Mouse (Mus musculus): Measurements from ENCODE around the gene Cep57l1. TPM values are rescaled to one million over a fixed set of nuclear protein-coding genes. Genes with fewer than 3 reads are reported as not detected.

Gene Cep57l1
- total and polyA plus RNA-seq, 3 experiments: 16.7 to 19.2 TPM; not detected in 1

- Histone ChIP-seq H3K79me2 (ENCODE audit: control insufficient read depth, insufficient read depth, low read length, poor library complexity) (peaks cover 18% of the 10 kb centered on the region), H3K9me3 (replicated peaks; ENCODE audit: insufficient read depth, low read length) (no peaks in the 10 kb centered on the region), H3K36me3 (ENCODE audit: control insufficient read depth in 1 of 2, insufficient read depth in 2 of 2, low read length in 2 of 2) (peaks cover 0 to 33% of the 10 kb centered on the region in 2 experiments; a peak in 2 of 4 replicates), H3K27me3 (ENCODE audit: control insufficient read depth in 1 of 2, insufficient read depth in 2 of 2, low read length in 2 of 2) (no peaks in the 10 kb centered on the region), H3K4me3 (ENCODE audit: control insufficient read depth in 1 of 2, insufficient read depth in 1 of 2, low read depth in 2 of 2, low read length in 2 of 2) (peak overlapping the region; percentile 5 to 76), H3K27ac (ENCODE audit: control insufficient read depth, low read depth, low read length) (no peak overlapping the region), H3K9ac (ENCODE audit: control insufficient read depth, low read depth, low read length, poor library complexity, severe bottlenecking) (peak overlapping the region; percentile 23), H3K4me1 (ENCODE audit: control insufficient read depth in 1 of 2, insufficient read depth in 2 of 2, low read length in 2 of 2) (peaks cover 9 to 27% of the 10 kb centered on the region in 2 experiments)
- no peak for TF ChIP-seq KAT2A (conservative IDR thresholded peaks at IDR 0.05; ENCODE audit: low read depth, low read length)
- no peak for TF ChIP-seq TBP (IDR thresholded peaks at IDR 0.05; ENCODE audit: low read depth, low read length)
- TF ChIP-seq ZNF384 (IDR thresholded peaks at IDR 0.05; ENCODE audit: low read depth, low read length): no peak
- no peak for TF ChIP-seq UBTF (IDR thresholded peaks at IDR 0.05; ENCODE audit: borderline replicate concordance, insufficient read depth, low read depth, low read length)
- no peak for TF ChIP-seq RAD21 (IDR thresholded peaks at IDR 0.05; ENCODE audit: low read depth, low read length)
- no peak for TF ChIP-seq POLR2A (IDR thresholded peaks at IDR 0.05; ENCODE audit: control insufficient read depth in 1 of 2, insufficient read depth in 1 of 2, low read depth in 1 of 2, low read length in 2 of 2, poor library complexity in 1 of 2)
- TF ChIP-seq MAFK (IDR thresholded peaks at IDR 0.05; ENCODE audit: borderline replicate concordance, low read depth, low read length): no peak
- no peak for TF ChIP-seq CTCF (IDR thresholded peaks at IDR 0.05 in 2 of 3, conservative IDR thresholded peaks at IDR 0.05 in 1 of 3; ENCODE audit: control insufficient read depth in 1 of 3, insufficient read depth in 1 of 3, low read depth in 2 of 3, low read length in 3 of 3, poor library complexity in 1 of 3, severe bottlenecking in 1 of 3)
- no peak for TF ChIP-seq MXI1 (IDR thresholded peaks at IDR 0.05; ENCODE audit: low read depth, low read length)
- TF ChIP-seq ETS1 (IDR thresholded peaks at IDR 0.05; ENCODE audit: low read depth, low read length): no peak
- TF ChIP-seq ZMIZ1 (IDR thresholded peaks at IDR 0.05; ENCODE audit: low read depth, low read length): no peak
- TF ChIP-seq HCFC1 (IDR thresholded peaks at IDR 0.05; ENCODE audit: low read depth, low read length): no peak
- TF ChIP-seq SIN3A (IDR thresholded peaks at IDR 0.05; ENCODE audit: low read length): no peak
- no peak for TF ChIP-seq MEF2A (IDR thresholded peaks at IDR 0.05; ENCODE audit: extremely low read depth, insufficient replicate concordance, low read depth, low read length, poor library complexity, severe bottlenecking)
- no peak for TF ChIP-seq GATA1 (IDR thresholded peaks at IDR 0.05; ENCODE audit: low read depth, low read length)
- TF ChIP-seq MYC (IDR thresholded peaks at IDR 0.05; ENCODE audit: low read depth, low read length): no peak
- TF ChIP-seq TCF12 (IDR thresholded peaks at IDR 0.05; ENCODE audit: low read depth, low read length): no peak
- no peak for TF ChIP-seq MAZ (IDR thresholded peaks at IDR 0.05; ENCODE audit: low read depth, low read length)
- peak; percentile 32 for DNase-seq (ENCODE audit: low read depth, low spot score)
Observed at GRCm38 (mm10) chr10:41812566-41812965, 2.9 kb upstream of the Cep57l1 start.

GRCm38 (mm10) chr10:41810564-41811455, 1.1 kb upstream of the Cep57l1 start:
- peak overlapping the region; percentile 64 to 76 for H3K4me3 ChIP-seq (ENCODE audit: control insufficient read depth in 1 of 2, insufficient read depth in 1 of 2, low read depth in 2 of 2, low read length in 2 of 2)
- peaks cover 5 to 19% of the 10 kb centered on the region in 2 experiments for H3K4me1 ChIP-seq (ENCODE audit: control insufficient read depth in 1 of 2, insufficient read depth in 2 of 2, low read length in 2 of 2)
- H3K36me3 ChIP-seq (ENCODE audit: control insufficient read depth in 1 of 2, insufficient read depth in 2 of 2, low read length in 2 of 2): peaks cover 0 to 22% of the 10 kb centered on the region in 2 experiments; a peak in 2 of 4 replicates
- no peaks in the 10 kb centered on the region for H3K27me3 ChIP-seq (ENCODE audit: control insufficient read depth in 1 of 2, insufficient read depth in 2 of 2, low read length in 2 of 2)
- H3K27ac ChIP-seq (ENCODE audit: control insufficient read depth, low read depth, low read length): peak overlapping the region; percentile 38
- H3K9ac ChIP-seq (ENCODE audit: control insufficient read depth, low read depth, low read length, poor library complexity, severe bottlenecking): peak overlapping the region; percentile 67
- peaks cover 18% of the 10 kb centered on the region for H3K79me2 ChIP-seq (ENCODE audit: control insufficient read depth, insufficient read depth, low read length, poor library complexity)
- TF ChIP-seq RAD21 (IDR thresholded peaks at IDR 0.05; ENCODE audit: low read depth, low read length): no peak
- no peak for TF ChIP-seq CHD2 (IDR thresholded peaks at IDR 0.05; ENCODE audit: low read length)
- no peak for TF ChIP-seq ZNF384 (IDR thresholded peaks at IDR 0.05; ENCODE audit: low read depth, low read length)
- no peak for TF ChIP-seq USF1 (IDR thresholded peaks at IDR 0.05; ENCODE audit: low read depth, low read length)
- TF ChIP-seq CHD1 (IDR thresholded peaks at IDR 0.05; ENCODE audit: low read depth, low read length): peak; percentile 34; the same call in 1 of the 2 replicates
- peak; percentile 64 for TF ChIP-seq SIN3A (IDR thresholded peaks at IDR 0.05; ENCODE audit: low read length)
- TF ChIP-seq ZMIZ1 (IDR thresholded peaks at IDR 0.05; ENCODE audit: low read depth, low read length): no peak
- peak; percentile 90 for TF ChIP-seq MXI1 (IDR thresholded peaks at IDR 0.05; ENCODE audit: low read depth, low read length)
- 0 out of 2 replicates have a peak, but pooled peaks have one; percentile 7 for TF ChIP-seq TBP (IDR thresholded peaks at IDR 0.05; ENCODE audit: low read depth, low read length)
- TF ChIP-seq MAX (IDR thresholded peaks at IDR 0.05; ENCODE audit: low read length): peak; percentile 79
- H3K9me3 ChIP-seq (replicated peaks; ENCODE audit: insufficient read depth, low read length): no peaks in the 10 kb centered on the region
- peak; percentile 66 for DNase-seq (ENCODE audit: low read depth, low spot score)
